ENCODE assay signal across 23 mouse cellular contexts in the genomic region with DNA sequence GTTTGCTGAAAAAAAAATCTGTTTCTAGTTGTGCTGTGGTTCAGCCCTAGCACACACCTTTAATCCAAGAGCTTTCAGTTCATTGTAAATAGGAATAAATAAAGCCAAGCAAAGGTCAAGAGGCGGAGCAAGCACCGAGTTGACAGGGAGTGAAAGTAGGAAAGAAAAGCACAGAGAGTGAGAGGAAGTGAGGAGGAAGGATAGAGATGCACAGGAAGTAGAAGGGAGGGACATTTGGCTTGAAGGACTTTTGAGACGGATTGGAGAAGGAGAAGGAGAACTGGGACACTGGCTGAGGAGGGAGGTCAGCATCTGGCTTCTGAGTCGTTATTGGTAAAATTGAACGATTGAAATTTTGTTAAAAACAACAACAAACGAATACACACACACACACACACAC.
"Had no signal": no experiment of that assay in that cellular context is flagged by ENCODE, and none has a peak within 500 bp of the region (broad histone marks: within the 10 kb centered on the region; RNA-seq: fewer than 3 reads in every experiment).

No protein-coding gene starts in this region.

- H3K27ac ChIP-seq: heart, adult 2 months; heart, embryonic 13.5 days; heart, embryonic 15.5 days; hindbrain, embryonic 12.5 days; hindbrain, embryonic 14.5 days; intestine, embryonic 15.5 days; layer of hippocampus, adult 2 months; left cerebral cortex, adult 2 months; limb, embryonic 13.5 days; limb, embryonic 15.5 days; liver, embryonic 12.5 days; liver, embryonic 14.5 days had no signal

- H3K4me1 ChIP-seq: heart, embryonic 13.5 days; heart, embryonic 15.5 days; intestine, embryonic 15.5 days; liver, embryonic 12.5 days had no signal

- H3K4me3 ChIP-seq: heart, adult 2 months; heart, embryonic 13.5 days; heart, embryonic 15.5 days; hindbrain, embryonic 12.5 days; intestine, embryonic 15.5 days; layer of hippocampus, adult 2 months; left cerebral cortex, adult 2 months; limb, embryonic 13.5 days; limb, embryonic 15.5 days; liver, embryonic 12.5 days had no signal

- H3K9me3 ChIP-seq: heart, embryonic 13.5 days; heart, embryonic 15.5 days; hindbrain, embryonic 12.5 days; intestine, embryonic 15.5 days; limb, embryonic 13.5 days; limb, embryonic 15.5 days; liver, embryonic 12.5 days had no signal

- H3K9ac ChIP-seq: heart, embryonic 13.5 days; heart, embryonic 15.5 days; hindbrain, embryonic 12.5 days; hindbrain, embryonic 14.5 days; intestine, embryonic 15.5 days; limb, embryonic 13.5 days; limb, embryonic 15.5 days; liver, embryonic 12.5 days; liver, embryonic 14.5 days had no signal

- DNase-seq: gastrocnemius, postnatal 14 days; gastrocnemius, postnatal 36 days; heart, adult 2 months; heart, postnatal 14 days; heart, postnatal 36 days; kidney, adult 18-20 months; kidney, adult 8-10 months; kidney, postnatal 10 days; kidney, postnatal 25 days; kidney, postnatal 4 days; lung, adult 18-20 months had no signal

- H3K4me2 ChIP-seq: heart, embryonic 11.5 days; heart, embryonic 13.5 days; heart, embryonic 15.5 days; intestine, embryonic 15.5 days; limb, embryonic 13.5 days; limb, embryonic 15.5 days; liver, embryonic 12.5 days had no signal

- H3K36me3 ChIP-seq: heart, embryonic 13.5 days; heart, embryonic 15.5 days; hindbrain, embryonic 12.5 days; intestine, embryonic 15.5 days; limb, embryonic 13.5 days; limb, embryonic 15.5 days; liver, embryonic 12.5 days had no signal

- H3K27me3 ChIP-seq: heart, embryonic 13.5 days; heart, embryonic 15.5 days; hindbrain, embryonic 12.5 days; intestine, embryonic 15.5 days; limb, embryonic 13.5 days; limb, embryonic 15.5 days; liver, embryonic 12.5 days had no signal
